Mouse (Mus musculus): ENCODE data around the gene Taok3. TPM values are rescaled to one million over a fixed set of nuclear protein-coding genes. Genes with fewer than 3 reads are reported as not detected.

Taok3 gene
- polyA plus RNA-seq, 1 experiment from 2014 or later: 62.5 TPM

DNA sequence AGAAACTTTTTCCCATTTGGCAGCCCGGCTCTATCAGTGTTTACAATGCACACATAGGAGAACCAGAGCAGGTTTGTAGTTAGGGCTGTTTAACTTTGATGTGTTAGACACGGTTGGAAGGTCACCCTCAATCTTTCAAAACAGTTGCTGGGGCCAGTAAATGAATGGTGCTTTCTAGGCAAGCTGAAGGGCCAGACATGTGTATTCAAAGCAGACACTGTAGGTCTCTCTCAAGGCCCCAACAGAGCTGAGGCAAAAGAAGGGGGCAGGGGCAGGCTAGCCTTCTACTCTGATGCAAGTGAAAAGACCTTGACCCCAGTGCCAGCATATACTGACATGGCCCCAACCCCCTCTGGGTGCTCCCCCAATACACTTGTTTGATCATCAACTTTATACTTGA lies 1.7 kb downstream of the Taok3 start:
- H3K9ac ChIP-seq (replicated peaks; ENCODE audit: low read depth, low read length): no peak overlapping the region
- H3K4me1 ChIP-seq (ENCODE audit: control insufficient read depth, insufficient read depth, low read length): peaks cover 8% of the 10 kb centered on the region
- H3K4me2 ChIP-seq (ENCODE audit: low read depth, low read length): no peak overlapping the region
- no peaks in the 10 kb centered on the region for H3K27me3 ChIP-seq (ENCODE audit: control insufficient read depth, insufficient read depth, low read length)
- no peaks in the 10 kb centered on the region for H3K9me3 ChIP-seq (ENCODE audit: control insufficient read depth, low read length)
- H3K27ac ChIP-seq (ENCODE audit: low read depth, low read length): no peak overlapping the region
- no peak overlapping the region for H3K4me3 ChIP-seq (ENCODE audit: low read depth, low read length)
- H3K36me3 ChIP-seq (ENCODE audit: control insufficient read depth, insufficient read depth, low read length): no peaks in the 10 kb centered on the region
- 8% methylated on average over 2 of the region's 2 CpGs for whole genome bisulfite sequencing
- ATAC-seq (ENCODE audit: low read depth): no peak

GRCm38 (mm10) chr5:117123102-117123501 lies 3.2 kb downstream of the Taok3 start:
- Histone ChIP-seq H3K4me1 (ENCODE audit: control insufficient read depth, insufficient read depth, low read length) (peaks cover 8% of the 10 kb centered on the region), H3K9ac (replicated peaks; ENCODE audit: low read depth, low read length) (no peak overlapping the region), H3K36me3 (ENCODE audit: control insufficient read depth, insufficient read depth, low read length) (no peaks in the 10 kb centered on the region), H3K4me2 (ENCODE audit: low read depth, low read length) (no peak overlapping the region), H3K27ac (ENCODE audit: low read depth, low read length) (no peak overlapping the region), H3K4me3 (ENCODE audit: low read depth, low read length) (no peak overlapping the region), H3K27me3 (ENCODE audit: control insufficient read depth, insufficient read depth, low read length) (no peaks in the 10 kb centered on the region), H3K9me3 (ENCODE audit: control insufficient read depth, low read length) (no peaks in the 10 kb centered on the region)
- ATAC-seq (ENCODE audit: low read depth): no peak
- WGBS: 96% methylated on average over 6 of the region's 6 CpGs

- H3K9ac ChIP-seq (replicated peaks; ENCODE audit: low read depth, low read length): no peak overlapping the region
- WGBS: 93% methylated on average over 4 of the region's 4 CpGs
- no peaks in the 10 kb centered on the region for H3K36me3 ChIP-seq (ENCODE audit: control insufficient read depth, insufficient read depth, low read length)
- H3K9me3 ChIP-seq (ENCODE audit: control insufficient read depth, low read length): no peaks in the 10 kb centered on the region
- H3K27me3 ChIP-seq (ENCODE audit: control insufficient read depth, insufficient read depth, low read length): no peaks in the 10 kb centered on the region
- H3K4me1 ChIP-seq (ENCODE audit: control insufficient read depth, insufficient read depth, low read length): peaks cover 8% of the 10 kb centered on the region
- H3K4me3 ChIP-seq (ENCODE audit: low read depth, low read length): no peak overlapping the region
- no peak overlapping the region for H3K27ac ChIP-seq (ENCODE audit: low read depth, low read length)
- ATAC-seq (ENCODE audit: low read depth): no peak
- no peak overlapping the region for H3K4me2 ChIP-seq (ENCODE audit: low read depth, low read length)
Measured at GRCm38 (mm10) chr5:117123840-117124239, 3.9 kb downstream of the Taok3 start.

DNA sequence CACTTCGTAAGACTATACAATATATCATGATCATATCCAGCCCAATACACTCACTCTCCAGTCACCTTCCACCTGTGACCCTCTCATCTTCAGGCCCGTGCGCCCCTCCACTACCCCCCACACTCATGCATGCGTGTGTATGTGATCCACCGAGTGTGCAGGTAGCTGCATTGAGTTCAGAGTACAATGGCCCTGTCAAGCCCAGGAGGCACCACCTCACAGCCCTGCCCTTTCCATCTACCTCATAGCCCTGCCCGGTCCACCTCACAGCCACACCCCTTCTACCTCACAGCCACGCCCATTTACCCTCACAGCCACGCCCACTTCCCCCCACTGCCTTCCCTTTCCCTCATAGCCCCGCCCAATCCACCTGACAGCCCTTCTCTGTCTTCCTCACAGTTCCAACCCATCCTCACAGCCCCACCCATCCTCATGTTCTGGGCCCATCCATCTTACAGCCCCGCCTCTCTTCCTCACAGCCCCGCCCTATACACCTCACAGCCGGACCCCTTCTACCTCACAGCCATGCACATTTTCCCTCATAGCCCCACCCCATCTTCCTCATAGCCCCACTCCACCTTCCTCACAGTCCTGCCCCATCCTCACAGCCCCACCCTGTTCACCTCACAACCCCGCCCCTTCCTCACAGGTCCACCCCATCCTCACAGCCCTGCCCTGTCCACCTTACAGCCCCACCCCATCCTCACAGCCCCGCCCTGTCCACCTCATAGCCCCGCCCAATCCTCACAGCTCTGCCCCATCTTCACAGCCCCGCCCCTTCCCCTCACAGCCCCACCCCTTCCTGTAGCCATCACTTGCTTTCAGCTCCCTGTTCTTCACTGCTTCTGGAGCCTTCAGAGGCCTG lies 5.8 kb downstream of the Taok3 start:
- 86% methylated on average over 16 of the region's 16 CpGs for WGBS

DNA sequence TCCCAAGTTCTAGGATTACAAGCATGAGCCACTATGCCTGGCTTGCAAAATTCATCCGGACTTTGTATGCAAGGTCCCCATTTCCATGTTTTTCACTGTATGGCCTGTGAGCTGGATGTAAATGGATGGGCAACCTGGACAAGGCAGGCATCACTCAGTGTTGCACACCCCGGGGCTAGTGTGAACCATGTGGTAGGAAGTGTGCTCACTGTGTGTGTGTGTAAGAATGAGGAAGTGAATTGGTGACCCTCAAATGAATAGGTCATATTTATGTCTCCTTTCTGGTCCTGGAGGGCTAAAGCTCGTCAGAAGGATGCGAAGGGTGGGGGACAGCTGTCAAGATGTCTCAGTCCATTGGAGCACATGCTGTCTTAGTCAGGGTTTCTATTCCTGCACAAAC lies 7.1 kb downstream of the Taok3 start:
- Histone ChIP-seq H3K36me3 (ENCODE audit: control insufficient read depth, insufficient read depth, low read length) (no peaks in the 10 kb centered on the region), H3K4me2 (ENCODE audit: low read depth, low read length) (no peak overlapping the region), H3K9ac (replicated peaks; ENCODE audit: low read depth, low read length) (no peak overlapping the region), H3K9me3 (ENCODE audit: control insufficient read depth, low read length) (no peaks in the 10 kb centered on the region), H3K27me3 (ENCODE audit: control insufficient read depth, insufficient read depth, low read length) (no peaks in the 10 kb centered on the region), H3K4me3 (ENCODE audit: low read depth, low read length) (no peak overlapping the region), H3K4me1 (ENCODE audit: control insufficient read depth, insufficient read depth, low read length) (no peaks in the 10 kb centered on the region), H3K27ac (ENCODE audit: low read depth, low read length) (no peak overlapping the region)
- ATAC-seq (ENCODE audit: low read depth): no peak
- WGBS: 83% methylated on average over 4 of the region's 4 CpGs

More for the DNA sequence above, 5.8 kb downstream of the Taok3 start:
- Histone ChIP-seq H3K27me3 (ENCODE audit: control insufficient read depth, insufficient read depth, low read length) (no peaks in the 10 kb centered on the region), H3K4me3 (ENCODE audit: low read depth, low read length) (no peak overlapping the region), H3K36me3 (ENCODE audit: control insufficient read depth, insufficient read depth, low read length) (no peaks in the 10 kb centered on the region), H3K9me3 (ENCODE audit: control insufficient read depth, low read length) (no peaks in the 10 kb centered on the region), H3K4me2 (ENCODE audit: low read depth, low read length) (no peak overlapping the region), H3K27ac (ENCODE audit: low read depth, low read length) (no peak overlapping the region), H3K4me1 (ENCODE audit: control insufficient read depth, insufficient read depth, low read length) (peaks cover 6% of the 10 kb centered on the region), H3K9ac (replicated peaks; ENCODE audit: low read depth, low read length) (no peak overlapping the region)
- ATAC-seq (ENCODE audit: low read depth): no peak

DNA sequence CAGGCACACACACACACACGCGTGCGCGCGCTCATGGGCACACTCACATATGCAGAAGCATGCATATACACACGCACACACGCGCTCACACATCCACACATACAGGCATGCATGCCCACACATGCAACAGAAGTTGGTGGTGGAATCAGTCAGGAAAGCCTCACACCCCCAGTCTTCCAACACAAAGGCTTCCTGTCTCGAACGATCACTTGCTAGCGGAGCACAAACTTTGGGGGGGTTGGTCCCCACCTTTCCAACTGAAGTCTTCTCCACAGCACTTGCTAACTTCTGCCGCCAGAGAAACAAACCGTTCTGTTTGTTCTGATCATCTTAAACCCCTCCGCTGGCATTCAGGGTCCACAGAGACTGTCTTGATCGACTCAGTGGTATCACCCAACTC lies 10.8 kb downstream of the Taok3 start:
- Histone ChIP-seq H3K4me1 (ENCODE audit: control insufficient read depth, insufficient read depth, low read length) (no peaks in the 10 kb centered on the region), H3K4me2 (ENCODE audit: low read depth, low read length) (no peak overlapping the region), H3K9ac (replicated peaks; ENCODE audit: low read depth, low read length) (no peak overlapping the region), H3K27ac (ENCODE audit: low read depth, low read length) (no peak overlapping the region), H3K36me3 (ENCODE audit: control insufficient read depth, insufficient read depth, low read length) (no peaks in the 10 kb centered on the region), H3K9me3 (ENCODE audit: control insufficient read depth, low read length) (no peaks in the 10 kb centered on the region), H3K27me3 (ENCODE audit: control insufficient read depth, insufficient read depth, low read length) (no peaks in the 10 kb centered on the region), H3K4me3 (ENCODE audit: low read depth, low read length) (no peak overlapping the region)
- no peak for ATAC-seq (ENCODE audit: low read depth)
- WGBS: 95% methylated on average over 15 of the region's 15 CpGs

- H3K4me2 ChIP-seq (ENCODE audit: low read depth, low read length): no peak overlapping the region
- ATAC-seq (ENCODE audit: low read depth): no peak
- H3K36me3 ChIP-seq (ENCODE audit: control insufficient read depth, insufficient read depth, low read length): no peaks in the 10 kb centered on the region
- 93% methylated on average over 17 of the region's 17 CpGs for WGBS
- H3K27ac ChIP-seq (ENCODE audit: low read depth, low read length): no peak overlapping the region
- H3K4me3 ChIP-seq (ENCODE audit: low read depth, low read length): no peak overlapping the region
- no peaks in the 10 kb centered on the region for H3K4me1 ChIP-seq (ENCODE audit: control insufficient read depth, insufficient read depth, low read length)
- no peaks in the 10 kb centered on the region for H3K9me3 ChIP-seq (ENCODE audit: control insufficient read depth, low read length)
- no peak overlapping the region for H3K9ac ChIP-seq (replicated peaks; ENCODE audit: low read depth, low read length)
- no peaks in the 10 kb centered on the region for H3K27me3 ChIP-seq (ENCODE audit: control insufficient read depth, insufficient read depth, low read length)
Measured at GRCm38 (mm10) chr5:117133446-117134065, 13.6 kb downstream of the Taok3 start.

- no peak for ATAC-seq (ENCODE audit: low read depth)
- no peak overlapping the region for H3K4me3 ChIP-seq (ENCODE audit: low read depth, low read length)
- no peak overlapping the region for H3K9ac ChIP-seq (replicated peaks; ENCODE audit: low read depth, low read length)
- H3K4me2 ChIP-seq (ENCODE audit: low read depth, low read length): no peak overlapping the region
- WGBS: 84% methylated on average over 19 of the region's 19 CpGs
- H3K27me3 ChIP-seq (ENCODE audit: control insufficient read depth, insufficient read depth, low read length): no peaks in the 10 kb centered on the region
- H3K36me3 ChIP-seq (ENCODE audit: control insufficient read depth, insufficient read depth, low read length): no peaks in the 10 kb centered on the region
- H3K4me1 ChIP-seq (ENCODE audit: control insufficient read depth, insufficient read depth, low read length): no peaks in the 10 kb centered on the region
- H3K9me3 ChIP-seq (ENCODE audit: control insufficient read depth, low read length): no peaks in the 10 kb centered on the region
- no peak overlapping the region for H3K27ac ChIP-seq (ENCODE audit: low read depth, low read length)
Measured at GRCm38 (mm10) chr5:117134066-117134888, 14.3 kb downstream of the Taok3 start.
